Mouse (Mus musculus) embryonic facial prominence, embryonic 12.5 days (tissue): Measurements from ENCODE around the gene Myo1a. TPM values are rescaled to one million over a fixed set of nuclear protein-coding genes. Genes with fewer than 3 reads are reported as not detected.

Source experiments
- ATAC-seq: fragments of 200-750 bp; cut with Nextera tagmentation; 2 replicates; pipeline ENCODE4 v1.8.0; 2017; ENCODE audit not compliant: insufficient number of reproducible peaks, insufficient read depth, low FRiP score, low TSS enrichment
- H3K27ac ChIP-seq: fragments of 300-500 bp; sonication (generic); 2 replicates; pipeline ENCODE4 v1.5.1; 2016; ENCODE audit warnings: mild to moderate bottlenecking
- H3K27me3 ChIP-seq: fragments of 300-500 bp; sonication (generic); 2 replicates; pipeline ENCODE4 v1.6.1; 2016; ENCODE audit warnings: mild to moderate bottlenecking, moderate library complexity
- H3K36me3 ChIP-seq: fragments of 300-500 bp; sonication (generic); 2 replicates; pipeline ENCODE4 v1.6.1; 2016; ENCODE audit warnings: mild to moderate bottlenecking
- H3K4me1 ChIP-seq: fragments of 300-500 bp; sonication (generic); 2 replicates; pipeline ENCODE4 v1.6.1; 2016
- H3K4me2 ChIP-seq: fragments of 300-500 bp; sonication (generic); replicated peaks from 2 replicates; pipeline ENCODE4 v1.6.1; 2016; ENCODE audit warnings: mild to moderate bottlenecking, moderate library complexity
- H3K4me3 ChIP-seq: fragments of 300-500 bp; sonication (generic); 2 replicates; pipeline ENCODE4 v1.5.1; 2016; ENCODE audit warnings: mild to moderate bottlenecking
- H3K9ac ChIP-seq: fragments of 300-500 bp; sonication (generic); 2 replicates; pipeline ENCODE4 v1.6.1; 2016; ENCODE audit warnings: mild to moderate bottlenecking, moderate library complexity
- H3K9me3 ChIP-seq: fragments of 300-500 bp; sonication (generic); 2 replicates; pipeline ENCODE4 v1.6.1; 2016; ENCODE audit warnings: mild to moderate bottlenecking, moderate library complexity
- WGBS: fragments of 180-500 bp; shearing (Covaris S2); methylation state at CpG from one replicate; pipeline ENCODE4 v1.1.7; 2016; 5-methylcytosine and 5-hydroxymethylcytosine counted together
- polyA plus RNA-seq: library from polyadenylated mRNA; unstranded; fragments of >200 nt; fragmentation: Nextera tagmentation; extraction: Ambion mirVana; gene quantifications from 2 replicates; pipeline ENCODE4 v1.2.1, GENCODE M21; 2016

The Myo1a gene
- polyA plus RNA-seq, 1 experiment from 2014 or later, result 0.58 TPM

DNA sequence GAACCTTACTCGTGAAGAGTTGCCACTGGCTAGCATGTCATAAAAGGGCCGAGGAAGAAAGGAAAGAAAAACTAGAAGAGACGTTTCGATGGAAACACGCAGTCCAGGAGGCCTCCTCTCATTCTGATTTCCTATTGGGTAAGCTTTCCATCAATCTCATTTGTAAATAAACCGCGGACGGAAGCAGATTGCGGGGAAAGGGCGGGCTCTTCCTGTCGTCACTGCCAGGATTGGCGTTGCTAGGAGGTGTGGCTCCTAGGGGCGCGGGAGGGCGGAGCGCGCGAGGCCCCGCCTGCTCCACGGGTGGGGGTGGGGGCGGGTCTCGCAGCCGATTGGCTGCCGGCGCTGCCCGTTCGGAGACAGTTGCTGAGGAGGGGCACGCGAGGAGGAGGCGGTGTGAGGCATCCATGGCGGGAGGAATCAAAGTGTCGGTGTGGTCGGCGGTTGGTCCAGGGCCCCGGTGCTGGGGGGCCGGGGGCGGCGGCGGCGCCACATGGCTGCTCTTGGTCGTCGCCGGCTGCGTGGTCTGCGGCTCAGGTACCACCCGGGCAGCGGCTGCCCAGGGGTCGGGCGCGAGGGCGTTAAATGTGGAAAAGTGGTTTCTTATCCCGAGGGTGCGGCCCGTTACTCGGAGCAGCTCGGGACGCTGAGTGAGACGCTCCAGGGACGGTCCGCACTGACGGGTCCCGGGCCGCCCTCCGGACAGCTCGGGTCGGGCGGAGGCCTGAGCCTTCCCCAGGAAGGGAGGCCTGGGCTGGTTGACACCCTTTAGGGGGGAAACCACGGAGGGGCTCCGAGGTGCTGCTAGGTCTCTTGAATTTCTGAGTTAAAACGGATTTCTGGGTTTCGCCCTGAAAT, 28.1 kb upstream of the Myo1a start:
- peak overlapping the region; percentile 76 for H3K4me3 ChIP-seq
- H3K27ac ChIP-seq, result peak overlapping the region; percentile 83
- H3K4me1 ChIP-seq, result peaks cover 7% of the 10 kb centered on the region; the same call in 1 of the 2 replicates
- peak; percentile 90 for ATAC-seq
- peak overlapping the region; percentile 81 for H3K9ac ChIP-seq
- H3K4me2 ChIP-seq, result peak overlapping the region; percentile 92
- no peaks in the 10 kb centered on the region for H3K9me3 ChIP-seq
- H3K27me3 ChIP-seq, result no peaks in the 10 kb centered on the region
- H3K36me3 ChIP-seq, result no peaks in the 10 kb centered on the region
- under 1% methylated on average over 70 of the region's 71 CpGs for WGBS

- peak overlapping the region; percentile 81 for H3K9ac ChIP-seq
- H3K27ac ChIP-seq, result peak overlapping the region; percentile 83
- no peak for ATAC-seq
These were observed 27.2 kb upstream of the Myo1a start for GRCm38 (mm10) chr10:127677591-127678336.

GRCm38 (mm10) chr10:127679208-127679607, 25.8 kb upstream of the Myo1a start:
- H3K36me3 ChIP-seq, result no peaks in the 10 kb centered on the region
- peaks cover 7% of the 10 kb centered on the region; the same call in 1 of the 2 replicates for H3K4me1 ChIP-seq
- no peak for ATAC-seq
- H3K4me3 ChIP-seq, result no peak overlapping the region
- 91% methylated on average over 1 of the region's 1 CpGs for WGBS
- H3K9ac ChIP-seq, result no peak overlapping the region
- no peak overlapping the region for H3K4me2 ChIP-seq
- no peak overlapping the region for H3K27ac ChIP-seq
- H3K9me3 ChIP-seq, result no peaks in the 10 kb centered on the region
- H3K27me3 ChIP-seq, result no peaks in the 10 kb centered on the region

More at GRCm38 (mm10) chr10:127677591-127678336, 27.2 kb upstream of the Myo1a start:
- Histone ChIP-seq H3K4me1 (peaks cover 7% of the 10 kb centered on the region; the same call in 1 of the 2 replicates), H3K4me2 (peak overlapping the region; percentile 92), H3K9me3 (no peaks in the 10 kb centered on the region), H3K4me3 (peak overlapping the region; percentile 76), H3K36me3 (no peaks in the 10 kb centered on the region), H3K27me3 (no peaks in the 10 kb centered on the region)
- 8% methylated on average over 14 of the region's 14 CpGs for WGBS

DNA sequence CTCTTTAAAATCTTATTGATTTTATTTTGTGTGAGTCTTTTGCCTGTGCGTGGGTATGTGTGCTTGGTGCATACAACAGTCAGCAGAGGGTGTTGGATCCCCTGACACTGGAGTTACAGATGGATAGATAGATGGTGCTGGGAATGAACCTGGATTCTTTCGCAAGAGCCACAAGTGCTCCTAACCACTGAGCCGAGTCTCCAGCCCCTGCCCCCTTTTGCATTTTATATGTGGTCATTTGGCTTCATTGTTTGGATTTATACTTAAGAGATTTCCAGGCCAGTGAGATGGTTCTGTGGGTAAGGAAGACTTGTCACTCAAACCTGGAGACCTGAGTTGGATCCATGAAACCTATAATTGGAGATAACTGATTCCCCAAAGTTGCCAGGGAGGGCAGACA, 25.1 kb upstream of the Myo1a start:
- no peak for ATAC-seq
- Histone ChIP-seq H3K9me3 (no peaks in the 10 kb centered on the region), H3K9ac (no peak overlapping the region), H3K27ac (no peak overlapping the region), H3K4me1 (peaks cover 7% of the 10 kb centered on the region; the same call in 1 of the 2 replicates), H3K4me2 (no peak overlapping the region), H3K36me3 (no peaks in the 10 kb centered on the region), H3K4me3 (no peak overlapping the region), H3K27me3 (no peaks in the 10 kb centered on the region)
- 89% methylated on average over 3 of the region's 3 CpGs for WGBS

DNA sequence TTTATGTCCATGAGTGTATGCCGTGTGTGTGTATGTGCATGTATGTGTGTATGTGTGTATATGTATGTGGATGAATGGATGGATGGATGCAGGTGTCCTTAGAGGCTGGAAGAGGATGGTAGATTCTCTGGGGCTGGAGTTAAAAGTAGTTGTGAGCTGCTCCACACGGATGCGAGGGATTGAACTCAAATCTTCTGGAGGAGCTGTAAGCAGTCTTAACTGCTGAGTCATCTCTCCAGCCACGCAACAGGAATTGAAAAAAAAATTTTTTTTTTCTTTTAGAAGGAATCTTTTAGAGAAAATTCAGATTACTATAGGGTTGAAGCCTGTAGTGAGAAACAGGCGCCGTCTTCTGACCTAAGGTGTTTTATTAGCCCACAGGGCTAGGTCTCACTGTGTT, 22.1 kb upstream of the Myo1a start:
- peaks cover 4% of the 10 kb centered on the region; the same call in 1 of the 2 replicates for H3K4me1 ChIP-seq
- H3K27me3 ChIP-seq, result no peaks in the 10 kb centered on the region
- no peak overlapping the region for H3K27ac ChIP-seq
- no peak for ATAC-seq
- no peak overlapping the region for H3K4me2 ChIP-seq
- H3K9ac ChIP-seq, result no peak overlapping the region
- H3K9me3 ChIP-seq, result no peaks in the 10 kb centered on the region
- WGBS, result 86% methylated on average over 6 of the region's 6 CpGs
- no peak overlapping the region for H3K4me3 ChIP-seq
- H3K36me3 ChIP-seq, result no peaks in the 10 kb centered on the region

DNA sequence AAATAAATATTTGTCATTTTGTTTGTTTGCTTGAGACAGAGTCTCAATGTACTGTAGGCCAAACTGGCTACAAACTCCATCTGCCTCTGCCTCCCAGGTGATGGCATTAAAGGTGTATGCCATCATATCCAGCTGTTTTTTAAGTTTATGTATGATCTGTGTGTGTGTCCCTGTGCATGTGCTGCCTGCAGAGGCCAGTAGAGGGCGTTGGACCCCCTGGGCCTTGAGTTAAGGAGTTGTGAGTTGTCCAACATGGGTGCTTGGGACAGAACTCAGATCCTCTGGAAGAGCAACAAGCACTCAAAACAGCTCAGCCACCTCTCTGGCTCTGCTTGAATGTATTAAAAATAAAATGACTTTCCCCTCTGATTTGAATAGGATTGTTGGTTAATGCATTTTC, 13.9 kb upstream of the Myo1a start:
- WGBS, result 23% methylated on average over 1 of the region's 1 CpGs
- no peak overlapping the region for H3K9ac ChIP-seq
- no peaks in the 10 kb centered on the region for H3K4me1 ChIP-seq
- no peak overlapping the region for H3K27ac ChIP-seq
- H3K27me3 ChIP-seq, result no peaks in the 10 kb centered on the region
- no peaks in the 10 kb centered on the region for H3K9me3 ChIP-seq
- ATAC-seq, result no peak
- no peak overlapping the region for H3K4me2 ChIP-seq
- no peak overlapping the region for H3K4me3 ChIP-seq
- H3K36me3 ChIP-seq, result peaks cover 50% of the 10 kb centered on the region

- Histone ChIP-seq H3K9ac (no peak overlapping the region), H3K9me3 (no peaks in the 10 kb centered on the region), H3K36me3 (peaks cover 73% of the 10 kb centered on the region), H3K4me2 (no peak overlapping the region), H3K4me1 (no peaks in the 10 kb centered on the region), H3K27ac (no peak overlapping the region), H3K27me3 (no peaks in the 10 kb centered on the region), H3K4me3 (no peak overlapping the region)
- WGBS, result 51% methylated on average over 2 of the region's 2 CpGs
- ATAC-seq, result no peak
These were observed 10.3 kb upstream of the Myo1a start for GRCm38 (mm10) chr10:127694636-127695035.

GRCm38 (mm10) chr10:127695775-127696174, 9.2 kb upstream of the Myo1a start:
- Histone ChIP-seq H3K27ac (no peak overlapping the region), H3K9me3 (no peaks in the 10 kb centered on the region), H3K4me2 (no peak overlapping the region), H3K4me3 (no peak overlapping the region), H3K27me3 (no peaks in the 10 kb centered on the region), H3K4me1 (no peaks in the 10 kb centered on the region), H3K36me3 (peaks cover 70% of the 10 kb centered on the region), H3K9ac (no peak overlapping the region)
- 94% methylated on average over 7 of the region's 7 CpGs for WGBS
- ATAC-seq, result no peak

- H3K4me1 ChIP-seq, result no peaks in the 10 kb centered on the region
- H3K4me3 ChIP-seq, result no peak overlapping the region
- WGBS, result 89% methylated on average over 7 of the region's 7 CpGs
- H3K36me3 ChIP-seq, result peaks cover 53% of the 10 kb centered on the region
- H3K4me2 ChIP-seq, result no peak overlapping the region
- H3K9me3 ChIP-seq, result no peaks in the 10 kb centered on the region
- no peak overlapping the region for H3K9ac ChIP-seq
- no peak for ATAC-seq
- H3K27me3 ChIP-seq, result no peaks in the 10 kb centered on the region
- no peak overlapping the region for H3K27ac ChIP-seq
These were observed 6.0 kb upstream of the Myo1a start for GRCm38 (mm10) chr10:127698966-127699365.

DNA sequence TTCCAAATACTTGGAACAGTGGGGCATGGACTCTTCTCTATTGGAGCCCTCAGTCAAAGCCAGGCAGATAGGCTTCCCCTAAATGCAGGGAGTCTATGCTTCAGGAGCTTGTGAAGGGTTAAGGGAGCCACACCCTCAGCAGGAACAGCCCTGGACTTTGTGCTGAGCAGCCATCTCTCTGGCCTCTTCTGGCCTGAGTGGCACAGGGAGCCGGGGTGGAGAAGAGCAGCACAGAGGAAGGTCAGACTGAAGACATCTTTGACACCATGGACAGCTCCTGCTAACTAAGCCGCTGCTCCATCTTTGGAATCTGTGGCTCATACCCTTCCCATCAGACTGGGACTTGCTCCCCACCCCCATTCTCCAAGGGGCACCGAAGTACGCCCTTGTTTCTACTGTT, 1.7 kb upstream of the Myo1a start:
- H3K27ac ChIP-seq, result no peak overlapping the region
- H3K4me1 ChIP-seq, result 0 out of 2 replicates have a peak, but pooled peaks cover 3% of the 10 kb centered on the region
- no peak overlapping the region for H3K4me2 ChIP-seq
- no peaks in the 10 kb centered on the region for H3K9me3 ChIP-seq
- H3K36me3 ChIP-seq, result peaks cover 19% of the 10 kb centered on the region
- H3K9ac ChIP-seq, result no peak overlapping the region
- ATAC-seq, result no peak
- H3K4me3 ChIP-seq, result no peak overlapping the region
- 47% methylated on average over 4 of the region's 4 CpGs for WGBS
- no peaks in the 10 kb centered on the region for H3K27me3 ChIP-seq

DNA sequence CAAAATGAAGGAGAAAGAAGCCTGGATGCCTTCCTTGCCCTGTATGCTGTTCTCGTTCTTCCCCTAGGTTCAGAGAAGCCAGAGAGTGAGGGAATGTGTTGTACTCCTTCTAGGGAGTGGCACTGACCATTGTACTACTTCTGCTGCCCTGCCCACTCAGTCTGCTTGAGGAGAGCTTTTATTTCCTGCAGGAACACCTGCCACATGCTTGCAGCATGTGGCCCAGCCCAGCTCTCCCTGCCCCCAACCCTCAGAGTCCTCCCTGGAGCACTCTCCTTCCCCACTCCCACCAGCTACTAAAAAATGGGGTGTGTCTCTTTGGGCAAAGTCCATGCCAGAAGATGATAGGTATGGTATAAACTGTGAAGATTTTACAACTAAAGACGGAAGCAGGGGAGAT, 677 bp upstream of the Myo1a start:
- H3K4me1 ChIP-seq, result 0 out of 2 replicates have a peak, but pooled peaks cover 3% of the 10 kb centered on the region
- ATAC-seq, result no peak
- no peak overlapping the region for H3K27ac ChIP-seq
- H3K36me3 ChIP-seq, result peaks cover 10% of the 10 kb centered on the region
- H3K9me3 ChIP-seq, result no peaks in the 10 kb centered on the region
- WGBS, result 77% methylated on average over 2 of the region's 2 CpGs
- no peak overlapping the region for H3K4me3 ChIP-seq
- H3K27me3 ChIP-seq, result no peaks in the 10 kb centered on the region
- H3K4me2 ChIP-seq, result no peak overlapping the region
- no peak overlapping the region for H3K9ac ChIP-seq

DNA sequence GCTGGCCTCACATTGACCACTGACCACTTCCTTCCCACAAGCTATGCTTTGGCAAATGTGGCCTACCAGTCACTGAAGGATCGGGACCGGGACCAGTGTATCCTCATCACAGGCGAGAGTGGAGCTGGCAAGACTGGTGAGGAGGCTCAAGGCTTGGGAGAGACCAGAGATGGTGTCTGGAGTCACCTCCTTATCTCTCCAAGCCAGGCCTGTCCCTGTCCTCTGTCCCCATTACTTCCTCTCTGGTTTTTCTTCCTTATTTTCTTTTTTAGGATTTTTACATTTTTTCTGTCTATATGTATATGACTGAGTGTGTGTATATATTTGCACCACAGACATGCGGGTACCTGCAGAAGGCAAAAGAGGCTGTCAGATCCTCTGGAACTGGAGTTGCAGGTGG, 813 bp downstream of the Myo1a start:
- no peak overlapping the region for H3K27ac ChIP-seq
- H3K9ac ChIP-seq, result no peak overlapping the region
- ATAC-seq, result no peak
- H3K4me2 ChIP-seq, result no peak overlapping the region
- H3K4me1 ChIP-seq, result 0 out of 2 replicates have a peak, but pooled peaks cover 3% of the 10 kb centered on the region
- H3K27me3 ChIP-seq, result no peaks in the 10 kb centered on the region
- no peaks in the 10 kb centered on the region for H3K36me3 ChIP-seq
- WGBS, result 91% methylated on average over 4 of the region's 4 CpGs
- no peak overlapping the region for H3K4me3 ChIP-seq
- H3K9me3 ChIP-seq, result no peaks in the 10 kb centered on the region
